Mouse (Mus musculus): ENCODE measurements around the gene Tnp2. TPM values are rescaled to one million over a fixed set of nuclear protein-coding genes. Genes with fewer than 3 reads are reported as not detected.

Gene Tnp2
- polyA plus RNA-seq, 3 experiments from 2014 or later = 6.3 to 9.8 (median 6.6) TPM

DNA sequence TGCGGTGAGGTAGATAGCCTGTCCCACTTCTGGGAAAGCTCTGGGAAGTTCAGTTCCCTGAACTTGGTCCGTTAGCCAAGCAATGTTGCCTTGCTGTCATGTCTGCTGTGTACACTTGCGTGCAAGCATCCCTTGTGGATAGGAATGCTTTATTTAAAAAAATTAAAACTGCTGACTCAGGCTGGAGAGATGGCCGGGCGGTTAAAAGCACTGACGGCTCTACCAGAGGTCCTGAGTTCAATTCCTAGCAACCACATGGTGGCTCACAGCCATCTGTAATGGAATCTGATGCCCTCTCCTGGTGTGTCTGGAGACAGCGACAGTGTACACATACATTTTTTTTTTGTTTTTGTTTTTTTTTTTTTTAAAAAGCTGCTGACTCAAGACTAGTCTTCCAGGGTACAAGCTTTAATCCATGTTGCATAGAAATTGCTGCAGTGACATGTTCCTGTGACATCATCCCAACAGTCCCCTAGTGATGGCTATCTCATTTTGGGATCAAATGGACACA, 857 bp downstream of the Tnp2 start:
- no peak for ATAC-seq

DNA sequence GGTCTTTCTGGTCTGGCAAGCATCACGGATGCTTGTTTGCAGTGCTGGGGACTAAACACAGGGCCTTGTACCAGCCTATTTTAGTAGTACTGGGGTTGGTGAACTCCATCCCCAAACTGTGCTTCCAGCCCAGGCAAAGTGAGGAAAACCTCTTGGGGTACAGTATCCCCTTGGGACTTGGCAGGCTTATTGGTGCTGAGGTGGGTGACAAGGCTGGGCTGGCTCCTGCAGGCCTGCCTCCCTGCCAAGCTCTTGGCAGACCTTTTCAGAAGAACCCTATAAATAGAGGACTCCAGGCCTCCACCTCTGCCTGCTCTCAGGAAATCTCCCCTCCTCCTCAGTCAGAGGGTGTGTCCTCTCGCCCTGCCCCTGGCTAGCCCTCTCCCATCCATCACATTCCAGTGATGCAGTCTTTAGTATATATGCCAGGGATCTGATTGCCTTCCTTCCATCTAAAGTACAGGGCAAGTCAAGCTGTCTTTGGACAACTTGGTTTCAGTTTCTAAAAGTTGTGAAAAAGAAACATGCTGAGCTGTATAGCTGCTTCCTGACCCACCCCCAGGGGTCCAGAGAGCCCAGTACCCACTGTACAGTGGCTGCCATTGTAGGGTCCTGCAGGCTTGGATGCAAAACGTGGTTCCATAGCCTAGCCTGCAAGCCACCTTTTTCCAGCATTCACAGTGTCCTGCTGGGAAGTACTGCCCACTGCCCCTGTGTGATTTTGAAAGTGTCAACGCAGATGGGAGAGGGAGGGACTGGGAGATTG, 1.5 kb downstream of the Tnp2 start:
- ATAC-seq = no peak

DNA sequence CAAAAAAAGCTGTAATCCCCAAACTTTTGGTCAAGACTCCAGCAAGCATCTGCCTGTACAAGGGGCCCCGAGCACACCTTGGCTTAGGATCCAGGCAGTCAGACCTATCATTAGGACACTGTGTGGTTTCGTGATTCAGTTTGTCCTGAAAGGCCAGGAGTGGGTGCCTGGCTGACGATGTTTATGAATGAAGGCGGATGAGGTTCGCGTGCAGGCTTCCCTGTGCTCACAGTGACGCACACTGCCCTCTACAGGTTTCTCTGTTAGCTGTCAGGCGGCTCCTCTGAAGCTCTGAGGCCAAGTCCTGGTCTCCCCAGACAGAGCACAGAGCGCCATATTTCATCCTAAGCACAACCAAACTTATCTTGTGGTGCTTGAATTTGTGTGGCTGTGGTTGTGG, 2.2 kb downstream of the Tnp2 start:
- peak; percentile 50 for ATAC-seq

DNA sequence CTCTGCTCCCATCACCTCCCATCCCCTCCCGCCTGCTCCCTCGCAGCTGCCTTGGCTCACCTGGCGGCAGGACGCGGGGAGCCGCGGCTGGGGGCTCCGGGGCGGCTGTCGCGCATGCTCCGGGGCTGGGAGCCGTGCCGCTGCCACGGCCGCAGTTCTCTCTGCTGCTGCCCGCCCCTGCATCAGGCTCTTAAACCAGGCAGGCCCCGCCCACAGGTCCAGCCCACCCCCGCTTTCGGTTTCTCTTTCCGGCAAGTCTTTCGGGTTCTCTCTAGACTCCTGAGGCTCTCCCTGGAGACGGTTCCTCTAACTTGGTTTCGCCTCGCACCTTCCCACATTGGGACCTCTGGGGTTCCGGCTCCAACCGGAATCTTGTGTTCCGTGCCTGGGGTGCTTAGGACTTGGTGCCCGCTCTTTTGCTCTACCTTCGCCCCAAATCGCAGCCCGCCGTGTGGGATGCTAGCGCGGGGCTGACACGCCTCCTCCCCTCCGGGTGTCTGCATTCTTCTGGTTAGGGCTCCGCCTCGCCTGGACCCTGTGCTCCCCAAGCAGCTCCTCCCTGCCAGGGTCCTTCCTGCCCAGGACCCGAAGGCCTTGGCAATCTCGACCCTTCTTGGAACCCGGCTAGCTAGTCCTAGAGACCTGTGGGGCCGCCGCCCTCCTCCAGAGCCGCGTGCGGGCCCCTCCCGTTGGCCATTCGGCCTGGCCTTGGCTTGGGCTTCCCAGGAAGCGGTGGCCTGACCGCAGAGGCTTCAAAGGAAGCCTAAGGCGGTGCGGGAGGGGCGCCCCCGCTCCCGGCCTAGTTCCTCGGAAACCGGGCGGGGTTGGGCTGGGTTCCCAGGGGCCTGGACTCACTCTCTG, 2.9 kb downstream of the Tnp2 start, which contains the start of gene Socs1:
Gene Socs1, minus strand, starts transcription at position 166 of the 861 bp plus-strand sequence.
- ATAC-seq = peak; percentile 44

DNA sequence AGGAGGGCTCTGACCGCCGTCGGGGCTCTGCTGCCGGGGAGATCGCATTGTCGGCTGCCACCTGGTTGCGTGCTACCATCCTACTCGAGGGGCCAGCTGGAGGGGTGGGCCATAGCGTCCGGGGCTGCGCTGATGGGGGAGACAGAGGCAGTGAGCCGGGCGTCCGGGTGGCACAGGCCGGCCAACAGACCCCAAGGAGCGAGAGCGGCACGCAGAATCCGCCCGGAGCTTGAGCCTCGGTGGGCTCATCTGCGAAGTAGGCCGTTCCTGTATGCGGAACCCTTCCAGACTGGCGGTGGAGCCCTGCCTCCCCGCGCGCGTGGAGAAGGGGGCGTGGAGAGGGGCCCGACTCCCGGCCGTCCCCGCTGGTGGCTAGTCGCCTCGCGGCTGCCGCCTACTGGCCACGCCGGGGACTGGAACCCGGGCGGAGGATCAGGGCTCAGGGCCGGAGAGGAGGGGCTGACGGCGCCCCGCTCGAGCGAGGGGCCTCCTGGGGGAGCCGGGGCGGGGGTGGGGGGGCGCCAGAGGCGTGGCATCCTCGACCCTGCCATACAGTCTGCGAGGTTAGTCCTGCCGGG, 3.6 kb downstream of the Tnp2 start:
- peak; percentile 27 for ATAC-seq

DNA sequence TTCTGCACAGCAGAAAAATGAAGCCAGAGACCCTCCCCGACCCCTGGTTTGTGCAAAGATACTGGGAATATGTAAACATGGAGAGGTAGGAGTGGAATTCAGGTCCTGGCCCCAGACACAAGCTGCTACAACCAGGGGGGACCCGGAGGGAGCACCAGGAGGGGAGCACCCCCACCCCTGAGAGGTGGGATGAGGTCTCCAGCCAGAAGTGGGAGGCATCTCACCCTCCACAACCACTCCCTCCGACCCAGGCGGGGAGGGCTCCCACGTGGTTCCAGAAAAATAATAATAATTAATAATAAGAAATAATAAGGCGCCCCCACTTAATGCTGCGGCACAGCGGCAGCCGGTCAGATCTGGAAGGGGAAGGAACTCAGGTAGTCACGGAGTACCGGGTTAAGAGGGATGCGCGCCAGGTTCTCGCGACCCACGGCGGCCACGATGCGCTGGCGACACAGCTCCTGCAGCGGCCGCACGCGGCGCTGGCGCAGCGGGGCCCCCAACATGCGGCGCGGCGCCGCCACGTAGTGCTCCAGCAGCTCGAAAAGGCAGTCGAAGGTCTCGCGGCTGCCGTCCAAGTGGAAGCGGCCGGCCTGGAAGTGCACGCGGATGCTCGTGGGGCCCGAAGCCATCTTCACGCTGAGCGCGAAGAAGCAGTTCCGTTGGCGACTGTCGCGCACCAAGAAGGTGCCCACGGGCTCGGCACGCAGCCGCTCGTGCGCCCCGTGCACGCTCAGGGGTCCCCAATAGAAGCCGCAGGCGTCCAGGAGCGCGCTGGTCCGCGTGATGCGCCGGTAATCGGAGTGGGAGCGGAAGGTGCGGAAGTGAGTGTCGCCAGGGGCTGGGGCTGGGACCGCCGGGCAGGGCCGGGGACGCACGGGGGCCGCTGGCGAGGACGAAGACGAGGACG, 4.3 kb downstream of the Tnp2 start:
- no peak for ATAC-seq

DNA sequence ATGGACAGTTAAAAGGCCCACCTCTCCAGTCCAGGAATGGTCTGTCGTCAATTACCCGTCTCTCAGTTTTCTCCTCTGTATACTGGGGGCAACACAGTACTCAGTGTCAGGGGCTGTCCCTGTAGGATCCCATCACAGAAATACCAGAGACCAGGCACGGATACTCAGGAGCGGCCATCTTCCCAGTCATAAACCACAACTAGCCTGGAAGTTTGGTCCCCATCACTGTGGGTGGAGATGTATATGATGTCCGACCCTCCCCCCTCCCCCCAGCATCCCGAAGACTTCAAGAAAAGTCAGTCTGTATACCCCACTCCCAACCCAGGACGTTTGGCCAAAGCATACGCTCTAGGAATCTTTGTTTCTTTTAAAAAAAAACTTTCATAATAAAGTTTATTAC, 5.0 kb downstream of the Tnp2 start:
- no peak for ATAC-seq

DNA sequence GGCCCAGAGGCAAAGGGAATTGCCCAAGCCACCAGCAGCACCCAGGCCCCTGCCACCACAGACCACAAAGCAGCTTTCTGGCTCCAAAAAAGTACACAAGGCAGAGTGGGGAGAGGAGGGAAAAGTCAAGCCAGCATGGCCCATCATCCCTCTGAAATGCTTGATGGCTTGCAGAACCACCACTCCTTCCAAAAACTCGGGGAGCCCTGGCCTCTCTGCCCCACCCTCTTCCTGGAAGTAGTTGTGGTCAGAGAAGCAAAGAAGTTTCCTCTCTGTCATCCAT, 5.4 kb downstream of the Tnp2 start:
- ATAC-seq = no peak

DNA sequence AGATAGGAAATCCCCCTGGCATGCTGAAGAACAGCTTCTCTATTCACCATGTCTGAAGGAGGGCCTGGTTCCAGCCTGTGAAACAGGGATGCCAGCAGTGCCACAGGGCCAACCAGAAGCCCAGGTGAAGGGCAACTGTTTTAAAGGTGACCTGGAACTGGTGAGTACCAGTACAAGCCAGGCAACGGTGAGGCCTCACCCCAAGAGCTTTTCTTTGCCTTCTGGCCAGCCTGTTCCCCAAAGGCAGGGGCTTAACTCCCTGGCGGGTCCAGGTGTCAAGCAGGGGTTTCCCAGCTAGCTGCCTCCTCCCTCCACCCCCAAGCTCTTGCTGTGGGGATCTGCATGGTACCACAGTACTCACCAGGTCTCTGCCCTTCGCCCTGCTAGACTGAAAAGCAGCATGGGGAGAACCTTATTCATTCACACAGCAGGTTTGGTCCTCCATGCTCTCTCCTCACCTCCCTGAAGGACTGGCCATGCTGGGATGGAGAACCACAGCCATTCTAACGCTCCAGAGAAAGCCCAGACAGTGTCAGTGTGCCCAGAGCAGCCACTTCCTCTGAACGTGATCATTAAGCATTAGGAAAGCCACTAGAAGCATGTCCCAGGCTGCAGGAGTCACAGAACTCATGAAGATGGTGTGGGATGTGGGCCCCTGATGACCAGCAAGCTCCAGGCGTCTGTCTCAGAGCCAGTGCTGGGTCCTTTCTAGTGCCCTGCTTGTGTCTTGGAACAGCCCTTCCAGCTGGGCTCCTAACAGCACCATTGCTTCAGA, 5.9 kb downstream of the Tnp2 start:
- ATAC-seq = no peak

DNA sequence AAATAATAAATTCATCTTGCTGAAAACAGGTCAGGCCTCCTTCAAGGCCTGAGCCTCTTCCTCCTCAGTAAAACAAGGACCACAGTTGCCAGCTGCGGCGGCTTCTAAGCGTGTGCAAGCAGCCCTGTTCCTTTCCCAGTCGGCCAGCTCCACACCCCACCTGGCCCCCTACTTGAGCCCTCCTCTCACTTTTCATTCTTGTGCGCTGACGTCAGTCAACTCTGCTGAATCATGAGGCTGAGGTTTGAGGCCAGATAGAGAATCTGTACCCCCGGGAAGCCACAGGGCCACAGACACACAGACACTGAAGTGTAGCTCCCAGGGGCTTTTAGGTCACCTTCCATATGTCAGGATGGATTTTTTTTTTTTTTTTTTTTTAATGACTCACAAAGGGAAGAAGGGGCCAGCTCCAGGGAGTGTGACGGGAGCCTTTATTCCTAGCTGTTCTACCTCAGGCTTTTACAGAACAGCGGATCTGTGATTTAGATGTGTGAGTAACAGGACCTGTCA, 6.5 kb downstream of the Tnp2 start:
- no peak for ATAC-seq

DNA sequence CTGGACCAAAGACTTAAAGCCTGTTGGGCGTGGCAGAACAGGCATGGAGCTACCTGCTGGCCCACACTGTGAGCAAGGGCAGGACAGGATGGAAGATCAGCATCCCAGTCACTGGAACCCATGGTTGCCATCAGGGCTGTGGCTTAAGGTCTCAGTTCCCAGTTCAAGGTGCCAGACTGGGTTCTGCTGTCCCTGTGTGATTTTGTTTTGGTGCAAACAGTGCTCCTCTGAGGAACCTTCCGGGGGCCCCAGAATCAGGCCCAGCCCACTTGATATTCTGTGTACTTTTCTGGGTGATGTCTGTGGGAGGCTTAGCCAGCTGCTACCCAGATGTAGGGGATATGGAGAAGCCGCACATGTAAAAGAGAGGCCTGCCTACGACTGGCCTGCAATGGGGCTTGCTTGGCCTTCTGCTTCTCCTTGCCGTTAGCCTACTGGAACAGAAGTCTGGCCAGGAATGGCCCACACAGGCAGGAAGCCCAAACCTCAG, 7.8 kb downstream of the Tnp2 start:
- ATAC-seq = no peak

DNA sequence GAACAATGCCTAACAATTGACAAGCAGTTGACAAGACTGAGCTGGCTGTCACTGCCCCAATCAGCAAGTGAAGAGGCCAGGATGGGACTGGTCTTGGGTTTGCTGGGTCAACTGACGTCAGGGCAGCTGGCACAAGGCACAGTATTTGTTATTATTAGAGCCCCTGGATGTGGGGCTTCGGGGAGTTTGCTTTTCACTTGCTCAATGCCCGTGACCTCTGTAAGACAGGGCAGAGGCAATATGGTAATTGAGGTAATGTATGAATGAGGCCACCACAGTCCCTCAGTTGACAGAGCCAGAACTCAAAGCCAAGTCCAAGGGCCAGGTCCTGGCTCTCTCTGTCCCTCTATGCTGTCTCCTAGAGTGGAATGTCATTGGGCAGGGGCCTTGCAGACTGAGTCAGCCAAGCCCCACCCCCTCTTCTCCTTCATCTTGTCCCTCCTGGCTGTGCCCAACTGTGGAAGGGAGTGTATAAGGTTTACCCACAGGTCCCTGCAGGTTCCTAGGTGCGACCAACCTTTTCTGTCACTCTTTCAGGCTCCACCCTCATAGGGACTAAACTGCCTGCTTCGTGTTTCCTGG, 10.8 kb downstream of the Tnp2 start:
- no peak for ATAC-seq

DNA sequence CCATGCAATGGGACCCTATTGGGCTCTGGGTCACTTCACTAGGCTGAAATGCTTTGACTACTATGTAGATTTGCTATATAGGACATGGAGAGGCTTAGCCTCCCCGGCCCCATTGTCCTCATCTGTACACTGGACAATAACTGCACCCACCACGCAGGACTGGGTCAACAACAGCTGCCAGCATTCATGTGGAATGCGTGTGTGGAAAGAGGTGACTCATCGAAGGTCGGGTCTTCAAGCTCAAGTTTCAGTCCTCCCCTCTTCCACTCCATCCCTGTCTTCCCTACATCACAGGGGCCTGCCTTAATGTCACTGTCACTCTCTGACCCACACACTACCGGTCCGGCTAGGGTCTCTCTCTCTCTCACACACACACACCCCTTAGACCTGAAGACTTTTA, 12.1 kb downstream of the Tnp2 start:
- ATAC-seq = no peak

DNA sequence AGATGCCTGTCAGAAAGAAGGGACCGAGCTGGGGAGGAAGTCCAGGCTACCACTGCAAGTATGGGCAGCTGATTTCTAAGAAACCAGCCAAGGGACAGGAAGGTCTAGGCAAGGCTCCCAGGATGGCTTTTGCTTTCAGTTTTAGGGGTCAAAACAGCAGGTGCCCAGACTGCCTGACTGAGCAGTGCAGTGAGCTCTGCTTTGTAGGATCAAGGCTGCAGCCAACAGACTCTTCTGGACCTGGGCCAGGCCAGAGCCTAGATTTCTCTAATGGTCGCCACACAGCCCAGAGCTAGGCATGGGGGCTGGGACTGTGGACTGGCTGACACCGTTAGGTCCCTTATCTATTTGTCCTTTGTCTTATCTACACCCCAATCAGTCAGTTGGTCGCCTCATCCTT, 13.7 kb downstream of the Tnp2 start:
- peak; percentile 9 for ATAC-seq

DNA sequence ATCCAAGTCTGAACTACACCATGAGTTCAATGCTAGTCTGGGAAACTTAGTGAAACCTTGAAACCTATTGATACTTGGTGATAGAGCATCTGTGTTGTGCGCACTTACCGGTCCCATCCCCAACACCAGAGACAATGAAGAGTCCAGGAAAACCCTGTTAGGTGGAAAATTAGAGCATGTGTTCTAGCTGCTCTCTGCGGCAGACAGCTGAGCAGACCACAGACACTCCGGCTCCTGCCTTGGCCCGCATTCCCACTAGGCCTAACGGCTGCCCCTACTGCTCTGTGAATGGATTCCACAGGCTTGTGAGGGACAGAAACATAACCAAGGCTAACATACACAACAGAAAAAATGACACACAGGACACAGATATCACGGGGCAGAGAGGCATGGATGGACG, 14.9 kb downstream of the Tnp2 start:
- ATAC-seq = no peak

DNA sequence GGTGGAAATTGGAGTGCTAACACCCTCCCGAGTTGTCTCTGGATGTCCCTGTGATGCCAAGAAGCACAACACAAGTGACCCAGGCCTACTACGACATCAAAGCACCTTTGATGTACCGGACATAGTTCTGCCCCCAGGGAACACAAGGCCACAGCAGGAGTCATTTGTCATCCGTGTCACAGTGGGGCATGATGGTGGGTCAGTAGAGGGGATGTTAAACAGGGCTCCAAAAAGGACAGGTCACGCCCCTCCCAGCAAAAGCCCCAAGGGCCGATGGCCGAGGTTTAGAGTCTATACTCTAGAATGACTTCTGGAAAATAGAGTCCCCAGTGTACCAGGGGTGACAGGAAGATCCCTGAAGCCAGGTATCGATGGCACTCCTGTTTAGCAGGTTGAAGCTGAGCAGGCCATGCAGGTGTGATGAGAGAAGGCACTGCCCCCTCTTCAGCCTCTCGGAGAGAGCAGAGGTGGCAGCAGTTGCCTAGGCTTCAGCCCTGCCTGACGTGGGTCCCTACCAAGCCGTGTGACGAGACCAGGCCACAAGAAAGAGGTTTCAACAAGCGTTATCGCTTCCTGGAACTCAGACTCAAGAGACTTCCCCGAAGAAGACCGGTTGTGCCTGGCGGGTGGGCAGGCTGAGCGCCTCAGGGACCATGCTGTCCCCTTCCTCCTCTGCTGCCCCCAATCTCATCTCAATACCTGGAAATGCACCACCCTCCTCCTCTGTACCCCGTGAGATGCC, 16.5 kb downstream of the Tnp2 start:
- ATAC-seq = peak; percentile 84

DNA sequence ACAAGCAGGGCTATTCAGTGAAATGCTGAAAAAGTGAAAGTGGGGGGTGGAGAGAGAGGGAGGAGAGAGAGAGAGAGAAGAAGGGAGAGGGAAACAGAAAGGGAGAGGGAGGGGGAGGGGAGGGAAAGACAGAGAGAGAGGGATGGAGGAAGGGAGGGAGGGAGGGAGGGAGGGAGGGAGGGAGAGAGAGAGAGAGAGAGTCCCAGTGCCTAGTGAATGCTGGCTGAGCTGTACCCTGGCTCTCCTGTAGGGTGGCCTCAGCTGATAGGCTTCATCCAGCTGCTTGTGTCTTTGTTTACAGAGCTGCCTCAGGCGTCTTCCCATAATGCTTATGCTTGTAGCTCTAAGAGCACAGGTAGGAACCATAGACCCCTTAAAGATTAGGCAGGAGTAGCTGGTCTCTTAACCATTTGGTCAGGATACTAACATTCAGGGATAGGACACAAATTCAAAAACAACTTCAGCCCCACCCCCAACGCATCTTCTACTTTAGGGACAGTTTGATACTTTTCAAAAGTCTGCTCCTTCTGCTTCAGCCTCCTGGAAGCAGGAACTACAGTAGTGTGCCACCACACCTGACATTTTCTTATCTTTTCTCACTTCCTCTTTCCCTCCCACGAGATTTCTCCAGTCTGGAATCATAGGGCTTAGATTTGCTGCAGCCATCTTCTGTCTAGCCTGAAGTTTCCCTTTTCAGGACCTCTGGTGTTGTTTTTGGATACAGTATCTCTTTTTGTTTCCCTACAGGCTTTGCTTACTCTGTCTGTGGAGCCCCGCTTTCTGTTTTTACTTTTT, 17.7 kb downstream of the Tnp2 start:
- no peak for ATAC-seq

DNA sequence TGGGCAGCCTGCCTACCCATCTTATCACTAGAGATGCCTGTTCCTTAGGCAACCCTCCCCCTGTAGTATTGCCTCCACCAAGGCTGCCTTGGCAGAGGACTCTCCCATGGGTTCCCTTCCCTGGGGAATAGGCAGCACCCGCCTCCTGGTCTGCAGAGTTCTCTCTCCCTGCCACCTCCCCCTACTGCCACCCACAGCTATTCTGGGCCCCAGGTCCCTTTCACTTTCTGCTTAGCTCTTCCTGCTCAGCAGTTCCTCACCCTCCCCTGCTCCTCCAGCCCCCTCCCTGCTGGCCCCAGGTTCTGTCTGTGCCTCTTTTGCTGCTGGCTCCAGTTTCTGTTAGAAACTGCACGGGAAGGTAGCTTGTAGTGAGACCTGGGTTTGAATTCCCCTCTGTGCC, 18.8 kb downstream of the Tnp2 start:
- peak; percentile 72 for ATAC-seq

DNA sequence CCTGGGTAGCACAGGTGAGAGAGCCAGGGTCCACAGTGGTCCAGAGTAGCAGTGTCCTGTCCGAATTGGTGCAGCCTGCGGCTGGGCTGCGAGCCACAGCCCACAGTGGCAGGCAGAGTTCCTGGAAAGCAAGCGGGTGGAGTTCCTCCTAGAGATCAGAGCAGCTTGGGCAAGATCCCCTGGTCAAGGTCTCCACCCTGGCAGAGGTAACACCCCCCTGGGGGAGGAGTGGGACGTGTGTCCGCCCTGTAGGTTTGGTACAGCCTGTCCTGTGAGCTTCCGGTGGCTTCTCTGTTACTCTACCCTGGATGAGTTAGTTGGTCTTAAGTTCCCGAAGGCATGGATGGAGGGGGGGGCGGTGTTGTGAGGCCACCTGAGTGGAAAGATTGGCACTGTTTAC, 19.6 kb downstream of the Tnp2 start:
- ATAC-seq = no peak

Data from inflammation-experienced regulatory T-cells, adult 6 months (primary cell).